Mouse (Mus musculus): Measurements from ENCODE around the gene Gba2. TPM values are rescaled to one million over a fixed set of nuclear protein-coding genes. Genes with fewer than 3 reads are reported as not detected.
"Not testable (repeated sequence)": the region's sequence is repeated elsewhere in the genome, so short reads cannot be mapped to it uniquely, and the experiment has no call there.

The Gba2 gene
- polyA plus RNA-seq, 1 experiment, result 79.8 TPM

- no peak for DNase-seq
- WGBS, result 65% methylated on average over 9 of the region's 9 CpGs
- no peak for TF ChIP-seq POLR2A (IDR thresholded peaks at IDR 0.05; ENCODE audit: borderline replicate concordance, insufficient read depth, low read length)
- H3K27me3 ChIP-seq (ENCODE audit: control insufficient read depth, insufficient read depth, low read length), result no peaks in the 10 kb centered on the region
- no peak overlapping the region for H3K4me3 ChIP-seq (replicated peaks; ENCODE audit: insufficient read depth, low read depth, low read length)
- H3K4me1 ChIP-seq (ENCODE audit: control insufficient read depth, insufficient read depth, low read length), result no peaks in the 10 kb centered on the region
- no peak overlapping the region for H3K27ac ChIP-seq (ENCODE audit: insufficient read depth, low read length)
These were observed 21.7 kb upstream of the Gba2 start for GRCm38 (mm10) chr4:43600195-43600934.

- Histone ChIP-seq H3K27ac (ENCODE audit: insufficient read depth, low read length) (no peak overlapping the region), H3K4me1 (ENCODE audit: control insufficient read depth, insufficient read depth, low read length) (no peaks in the 10 kb centered on the region), H3K27me3 (ENCODE audit: control insufficient read depth, insufficient read depth, low read length) (no peaks in the 10 kb centered on the region), H3K4me3 (replicated peaks; ENCODE audit: insufficient read depth, low read depth, low read length) (no peak overlapping the region)
- no peak for DNase-seq
- no peak for TF ChIP-seq CTCF (IDR thresholded peaks at IDR 0.05; ENCODE audit: borderline replicate concordance, insufficient read depth, low read depth, low read length)
- no peak for TF ChIP-seq POLR2A (IDR thresholded peaks at IDR 0.05; ENCODE audit: borderline replicate concordance, insufficient read depth, low read length)
- WGBS, result 82% methylated on average over 7 of the region's 7 CpGs
These were observed 20.1 kb upstream of the Gba2 start for GRCm38 (mm10) chr4:43598650-43599380.

- no peak for DNase-seq
These were observed 19.5 kb upstream of the Gba2 start for GRCm38 (mm10) chr4:43598200-43598599.

GRCm38 (mm10) chr4:43596597-43596996 is 17.9 kb upstream of the Gba2 start:
- not testable (repeated sequence) for H3K4me1 ChIP-seq (ENCODE audit: control insufficient read depth, insufficient read depth, low read length); DNase-seq; H3K27ac ChIP-seq (ENCODE audit: insufficient read depth, low read length); H3K27me3 ChIP-seq (ENCODE audit: control insufficient read depth, insufficient read depth, low read length); H3K4me3 ChIP-seq (replicated peaks; ENCODE audit: insufficient read depth, low read depth, low read length)
- WGBS, result 86% methylated on average over 2 of the region's 2 CpGs

More at GRCm38 (mm10) chr4:43598200-43598599, 19.5 kb upstream of the Gba2 start:
- TF ChIP-seq CTCF (IDR thresholded peaks at IDR 0.05; ENCODE audit: borderline replicate concordance, insufficient read depth, low read depth, low read length) (no peak), POLR2A (IDR thresholded peaks at IDR 0.05; ENCODE audit: borderline replicate concordance, insufficient read depth, low read length) (no peak)
- no peaks in the 10 kb centered on the region for H3K4me1 ChIP-seq (ENCODE audit: control insufficient read depth, insufficient read depth, low read length)
- H3K27ac ChIP-seq (ENCODE audit: insufficient read depth, low read length), result no peak overlapping the region
- no peak overlapping the region for H3K4me3 ChIP-seq (replicated peaks; ENCODE audit: insufficient read depth, low read depth, low read length)
- no peaks in the 10 kb centered on the region for H3K27me3 ChIP-seq (ENCODE audit: control insufficient read depth, insufficient read depth, low read length)
- 81% methylated on average over 4 of the region's 4 CpGs for WGBS

- Histone ChIP-seq H3K27ac (ENCODE audit: insufficient read depth, low read length) (no peak overlapping the region), H3K4me1 (ENCODE audit: control insufficient read depth, insufficient read depth, low read length) (no peaks in the 10 kb centered on the region), H3K27me3 (ENCODE audit: control insufficient read depth, insufficient read depth, low read length) (no peaks in the 10 kb centered on the region), H3K4me3 (replicated peaks; ENCODE audit: insufficient read depth, low read depth, low read length) (no peak overlapping the region)
- no peak for TF ChIP-seq POLR2A (IDR thresholded peaks at IDR 0.05; ENCODE audit: borderline replicate concordance, insufficient read depth, low read length)
- no peak for TF ChIP-seq CTCF (IDR thresholded peaks at IDR 0.05; ENCODE audit: borderline replicate concordance, insufficient read depth, low read depth, low read length)
- DNase-seq, result no peak
- WGBS, result 62% methylated on average over 3 of the region's 3 CpGs
These were observed 14.8 kb upstream of the Gba2 start for GRCm38 (mm10) chr4:43593453-43593852.

- WGBS, result 76% methylated on average over 3 of the region's 3 CpGs
These were observed 13.3 kb upstream of the Gba2 start for GRCm38 (mm10) chr4:43591961-43592360.

GRCm38 (mm10) chr4:43591543-43591942 is 12.9 kb upstream of the Gba2 start:
- 80% methylated on average over 5 of the region's 5 CpGs for WGBS
- Histone ChIP-seq H3K4me3 (replicated peaks; ENCODE audit: insufficient read depth, low read depth, low read length) (no peak overlapping the region), H3K4me1 (ENCODE audit: control insufficient read depth, insufficient read depth, low read length) (no peaks in the 10 kb centered on the region), H3K27ac (ENCODE audit: insufficient read depth, low read length) (no peak overlapping the region), H3K27me3 (ENCODE audit: control insufficient read depth, insufficient read depth, low read length) (no peaks in the 10 kb centered on the region)
- DNase-seq, result no peak
- TF ChIP-seq CTCF (IDR thresholded peaks at IDR 0.05; ENCODE audit: borderline replicate concordance, insufficient read depth, low read depth, low read length) (no peak), POLR2A (IDR thresholded peaks at IDR 0.05; ENCODE audit: borderline replicate concordance, insufficient read depth, low read length) (no peak)

More at GRCm38 (mm10) chr4:43591961-43592360, 13.3 kb upstream of the Gba2 start:
- DNase-seq, result no peak
- Histone ChIP-seq H3K4me3 (replicated peaks; ENCODE audit: insufficient read depth, low read depth, low read length) (no peak overlapping the region), H3K4me1 (ENCODE audit: control insufficient read depth, insufficient read depth, low read length) (no peaks in the 10 kb centered on the region), H3K27ac (ENCODE audit: insufficient read depth, low read length) (no peak overlapping the region), H3K27me3 (ENCODE audit: control insufficient read depth, insufficient read depth, low read length) (no peaks in the 10 kb centered on the region)
- TF ChIP-seq POLR2A (IDR thresholded peaks at IDR 0.05; ENCODE audit: borderline replicate concordance, insufficient read depth, low read length) (no peak), CTCF (IDR thresholded peaks at IDR 0.05; ENCODE audit: borderline replicate concordance, insufficient read depth, low read depth, low read length) (no peak)

GRCm38 (mm10) chr4:43587681-43588080 is 9.0 kb upstream of the Gba2 start:
- no peak for TF ChIP-seq POLR2A (IDR thresholded peaks at IDR 0.05; ENCODE audit: borderline replicate concordance, insufficient read depth, low read length)
- no peak for TF ChIP-seq CTCF (IDR thresholded peaks at IDR 0.05; ENCODE audit: borderline replicate concordance, insufficient read depth, low read depth, low read length)
- DNase-seq, result no peak
- no peaks in the 10 kb centered on the region for H3K4me1 ChIP-seq (ENCODE audit: control insufficient read depth, insufficient read depth, low read length)
- H3K27me3 ChIP-seq (ENCODE audit: control insufficient read depth, insufficient read depth, low read length), result no peaks in the 10 kb centered on the region
- 58% methylated on average over 7 of the region's 7 CpGs for whole genome bisulfite sequencing
- H3K27ac ChIP-seq (ENCODE audit: insufficient read depth, low read length), result no peak overlapping the region
- H3K4me3 ChIP-seq (replicated peaks; ENCODE audit: insufficient read depth, low read depth, low read length), result no peak overlapping the region

All from cerebellum, adult 2 months (tissue).